Mouse (Mus musculus) retina, embryonic 14.5 days (tissue): ENCODE results near the gene Cep55.

Experiments used
- DNase-seq: peaks from one replicate; pipeline ENCODE4 v3.0.0-alpha.2; 2015; ENCODE audit warnings: low spot score

Cep55 gene

GRCm38 (mm10) chr19:38107871-38108270 is 53.1 kb downstream of the Cep55 start:
- DNase-seq: no peak

- DNase-seq: no peak
Observed at GRCm38 (mm10) chr19:38109506-38110242, 54.9 kb downstream of the Cep55 start.

GRCm38 (mm10) chr19:38111056-38111455 is 56.2 kb downstream of the Cep55 start:
- no peak for DNase-seq

- DNase-seq: no peak
Observed at GRCm38 (mm10) chr19:38112575-38112974, 57.8 kb downstream of the Cep55 start.

- DNase-seq: no peak
Observed at GRCm38 (mm10) chr19:38114834-38115491, 60.2 kb downstream of the Cep55 start.

GRCm38 (mm10) chr19:38120123-38120760 is 65.4 kb downstream of the Cep55 start:
- no peak for DNase-seq

GRCm38 (mm10) chr19:38123921-38124320 is 69.1 kb downstream of the Cep55 start:
- no peak for DNase-seq
